Mouse (Mus musculus): ENCODE results near the gene Ercc4. TPM values are rescaled to one million over a fixed set of nuclear protein-coding genes. Genes with fewer than 3 reads are reported as not detected.

Ercc4 gene
- polyA plus RNA-seq, 1 experiment from 2014 or later: 16.2 TPM

GRCm38 (mm10) chr16:13173055-13173742 lies 63.7 kb downstream of the Ercc4 start:
- no peaks in the 10 kb centered on the region for H3K4me1 ChIP-seq (ENCODE audit: control insufficient read depth, insufficient read depth, low read length)
- no peak for ATAC-seq (ENCODE audit: insufficient number of reproducible peaks, insufficient read depth, low FRiP score, low read depth)
- WGBS: 91% methylated on average over 5 of the region's 5 CpGs
- H3K9me3 ChIP-seq (ENCODE audit: control insufficient read depth, low read depth, low read length): no peaks in the 10 kb centered on the region
- H3K4me2 ChIP-seq (replicated peaks; ENCODE audit: low read depth, low read length): no peak overlapping the region
- H3K27me3 ChIP-seq (ENCODE audit: control insufficient read depth, insufficient read depth, low read length): no peaks in the 10 kb centered on the region
- no peaks in the 10 kb centered on the region for H3K36me3 ChIP-seq (ENCODE audit: control insufficient read depth, insufficient read depth, low read length)
- H3K4me3 ChIP-seq (ENCODE audit: low read depth, low read length): no peak overlapping the region
- H3K9ac ChIP-seq (replicated peaks; ENCODE audit: low read depth, low read length): no peak overlapping the region
- no peak overlapping the region for H3K27ac ChIP-seq (ENCODE audit: low read length)

GRCm38 (mm10) chr16:13182526-13182925 lies 73.0 kb downstream of the Ercc4 start:
- H3K27ac ChIP-seq (ENCODE audit: low read length): no peak overlapping the region
- 91% methylated on average over 5 of the region's 5 CpGs for WGBS
- no peak overlapping the region for H3K9ac ChIP-seq (replicated peaks; ENCODE audit: low read depth, low read length)
- H3K36me3 ChIP-seq (ENCODE audit: control insufficient read depth, insufficient read depth, low read length): no peaks in the 10 kb centered on the region
- no peak overlapping the region for H3K4me3 ChIP-seq (ENCODE audit: low read depth, low read length)
- ATAC-seq (ENCODE audit: insufficient number of reproducible peaks, insufficient read depth, low FRiP score, low read depth): no peak
- no peak overlapping the region for H3K4me2 ChIP-seq (replicated peaks; ENCODE audit: low read depth, low read length)
- no peaks in the 10 kb centered on the region for H3K4me1 ChIP-seq (ENCODE audit: control insufficient read depth, insufficient read depth, low read length)
- no peaks in the 10 kb centered on the region for H3K9me3 ChIP-seq (ENCODE audit: control insufficient read depth, low read depth, low read length)
- H3K27me3 ChIP-seq (ENCODE audit: control insufficient read depth, insufficient read depth, low read length): no peaks in the 10 kb centered on the region

GRCm38 (mm10) chr16:13183182-13183742 lies 73.8 kb downstream of the Ercc4 start:
- no peak overlapping the region for H3K9ac ChIP-seq (replicated peaks; ENCODE audit: low read depth, low read length)
- 87% methylated on average over 4 of the region's 4 CpGs for WGBS

DNA sequence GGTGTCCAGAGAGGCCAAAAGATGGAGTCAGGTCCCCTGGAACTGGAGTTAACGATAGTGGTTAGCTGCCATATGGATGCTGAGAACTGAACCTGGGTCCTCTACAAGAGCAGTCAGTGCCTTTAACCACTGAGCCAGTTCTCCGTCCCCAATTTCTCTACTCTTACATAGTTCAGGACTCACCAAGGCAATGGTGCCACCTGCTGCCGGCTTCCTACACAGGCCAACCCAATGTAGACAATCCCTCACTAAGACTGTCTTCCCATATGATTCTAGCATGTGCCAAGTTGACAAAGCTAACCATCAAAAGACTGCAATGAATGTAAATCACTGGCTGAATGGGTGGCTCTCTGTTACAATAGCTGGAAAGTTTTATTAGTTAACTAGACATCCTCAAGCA lies 74.9 kb downstream of the Ercc4 start:
- Histone ChIP-seq H3K4me1 (ENCODE audit: control insufficient read depth, insufficient read depth, low read length) (peaks cover 4% of the 10 kb centered on the region; the same call in 1 of the 2 replicates), H3K27ac (ENCODE audit: low read length) (no peak overlapping the region), H3K9ac (replicated peaks; ENCODE audit: low read depth, low read length) (no peak overlapping the region), H3K4me3 (ENCODE audit: low read depth, low read length) (no peak overlapping the region), H3K4me2 (replicated peaks; ENCODE audit: low read depth, low read length) (no peak overlapping the region), H3K27me3 (ENCODE audit: control insufficient read depth, insufficient read depth, low read length) (no peaks in the 10 kb centered on the region), H3K36me3 (ENCODE audit: control insufficient read depth, insufficient read depth, low read length) (no peaks in the 10 kb centered on the region), H3K9me3 (ENCODE audit: control insufficient read depth, low read depth, low read length) (no peaks in the 10 kb centered on the region)
- 89% methylated on average over 3 of the region's 3 CpGs for WGBS
- ATAC-seq (ENCODE audit: insufficient number of reproducible peaks, insufficient read depth, low FRiP score, low read depth): no peak

More at GRCm38 (mm10) chr16:13183182-13183742, 73.8 kb downstream of the Ercc4 start:
- Histone ChIP-seq H3K4me3 (ENCODE audit: low read depth, low read length) (no peak overlapping the region), H3K36me3 (ENCODE audit: control insufficient read depth, insufficient read depth, low read length) (no peaks in the 10 kb centered on the region), H3K27me3 (ENCODE audit: control insufficient read depth, insufficient read depth, low read length) (no peaks in the 10 kb centered on the region), H3K4me1 (ENCODE audit: control insufficient read depth, insufficient read depth, low read length) (no peaks in the 10 kb centered on the region), H3K4me2 (replicated peaks; ENCODE audit: low read depth, low read length) (no peak overlapping the region), H3K27ac (ENCODE audit: low read length) (no peak overlapping the region), H3K9me3 (ENCODE audit: control insufficient read depth, low read depth, low read length) (no peaks in the 10 kb centered on the region)
- ATAC-seq (ENCODE audit: insufficient number of reproducible peaks, insufficient read depth, low FRiP score, low read depth): no peak

- H3K27me3 ChIP-seq (ENCODE audit: control insufficient read depth, insufficient read depth, low read length): no peaks in the 10 kb centered on the region
- no peaks in the 10 kb centered on the region for H3K36me3 ChIP-seq (ENCODE audit: control insufficient read depth, insufficient read depth, low read length)
- WGBS: 16% methylated on average over 12 of the region's 12 CpGs
- no peak overlapping the region; the same call in 1 of the 2 replicates for H3K4me2 ChIP-seq (replicated peaks; ENCODE audit: low read depth, low read length)
- peaks cover 17% of the 10 kb centered on the region for H3K4me1 ChIP-seq (ENCODE audit: control insufficient read depth, insufficient read depth, low read length)
- no peak overlapping the region for H3K9ac ChIP-seq (replicated peaks; ENCODE audit: low read depth, low read length)
- peak overlapping the region; percentile 29; the same call in 1 of the 2 replicates for H3K27ac ChIP-seq (ENCODE audit: low read length)
- no peak for ATAC-seq (ENCODE audit: insufficient number of reproducible peaks, insufficient read depth, low FRiP score, low read depth)
- no peak overlapping the region for H3K4me3 ChIP-seq (ENCODE audit: low read depth, low read length)
- no peaks in the 10 kb centered on the region for H3K9me3 ChIP-seq (ENCODE audit: control insufficient read depth, low read depth, low read length)
Measured at GRCm38 (mm10) chr16:13189430-13190107, 80.1 kb downstream of the Ercc4 start.

GRCm38 (mm10) chr16:13190471-13190870 lies 81.0 kb downstream of the Ercc4 start:
- Histone ChIP-seq H3K9me3 (ENCODE audit: control insufficient read depth, low read depth, low read length) (no peaks in the 10 kb centered on the region), H3K9ac (replicated peaks; ENCODE audit: low read depth, low read length) (no peak overlapping the region), H3K27ac (ENCODE audit: low read length) (no peak overlapping the region), H3K4me2 (replicated peaks; ENCODE audit: low read depth, low read length) (no peak overlapping the region), H3K27me3 (ENCODE audit: control insufficient read depth, insufficient read depth, low read length) (no peaks in the 10 kb centered on the region), H3K36me3 (ENCODE audit: control insufficient read depth, insufficient read depth, low read length) (no peaks in the 10 kb centered on the region), H3K4me3 (ENCODE audit: low read depth, low read length) (no peak overlapping the region), H3K4me1 (ENCODE audit: control insufficient read depth, insufficient read depth, low read length) (peaks cover 17% of the 10 kb centered on the region)
- no peak for ATAC-seq (ENCODE audit: insufficient number of reproducible peaks, insufficient read depth, low FRiP score, low read depth)
- WGBS: 31% methylated on average over 5 of the region's 5 CpGs

- Histone ChIP-seq H3K4me3 (ENCODE audit: low read depth, low read length) (no peak overlapping the region), H3K36me3 (ENCODE audit: control insufficient read depth, insufficient read depth, low read length) (no peaks in the 10 kb centered on the region), H3K27ac (ENCODE audit: low read length) (peak overlapping the region; percentile 15; the same call in 1 of the 2 replicates), H3K9me3 (ENCODE audit: control insufficient read depth, low read depth, low read length) (no peaks in the 10 kb centered on the region), H3K4me2 (replicated peaks; ENCODE audit: low read depth, low read length) (no peak overlapping the region), H3K4me1 (ENCODE audit: control insufficient read depth, insufficient read depth, low read length) (peaks cover 19% of the 10 kb centered on the region), H3K27me3 (ENCODE audit: control insufficient read depth, insufficient read depth, low read length) (no peaks in the 10 kb centered on the region), H3K9ac (replicated peaks; ENCODE audit: low read depth, low read length) (no peak overlapping the region)
- WGBS: 73% methylated on average over 4 of the region's 4 CpGs
- ATAC-seq (ENCODE audit: insufficient number of reproducible peaks, insufficient read depth, low FRiP score, low read depth): 0 out of 2 replicates have a peak, but pooled peaks have one; percentile 47
Measured at GRCm38 (mm10) chr16:13191166-13191565, 81.7 kb downstream of the Ercc4 start.

- H3K4me3 ChIP-seq (ENCODE audit: low read depth, low read length): no peak overlapping the region
- H3K4me2 ChIP-seq (replicated peaks; ENCODE audit: low read depth, low read length): no peak overlapping the region
- 50% methylated on average over 4 of the region's 4 CpGs for WGBS
- ATAC-seq (ENCODE audit: insufficient number of reproducible peaks, insufficient read depth, low FRiP score, low read depth): no peak
- no peak overlapping the region for H3K9ac ChIP-seq (replicated peaks; ENCODE audit: low read depth, low read length)
- H3K9me3 ChIP-seq (ENCODE audit: control insufficient read depth, low read depth, low read length): no peaks in the 10 kb centered on the region
- H3K27ac ChIP-seq (ENCODE audit: low read length): no peak overlapping the region
- no peaks in the 10 kb centered on the region for H3K36me3 ChIP-seq (ENCODE audit: control insufficient read depth, insufficient read depth, low read length)
- no peaks in the 10 kb centered on the region for H3K27me3 ChIP-seq (ENCODE audit: control insufficient read depth, insufficient read depth, low read length)
- H3K4me1 ChIP-seq (ENCODE audit: control insufficient read depth, insufficient read depth, low read length): peaks cover 31% of the 10 kb centered on the region
Measured at GRCm38 (mm10) chr16:13193663-13194071, 84.2 kb downstream of the Ercc4 start.

All from stomach, embryonic 14.5 days (tissue).